Mouse (Mus musculus) liver, adult 2 months (tissue): ENCODE data around the gene A930018P22Rik.

Experiments
- CTCF ChIP-seq: fragments of 200-500 bp; IDR thresholded peaks from 2 replicates; pipeline ENCODE4 v1.5.1; 2011; ENCODE audit warnings: low read depth, low read length, control low read depth
- POLR2A ChIP-seq: fragments of 200-500 bp; IDR thresholded peaks from 2 replicates; pipeline ENCODE4 v1.6.1; 2011; ENCODE audit warnings: low read length, control low read depth; ENCODE audit not compliant: insufficient read depth; ENCODE audit errors: extremely low read depth

GRCm38 (mm10) chr2:104168186-104168896 is 45.8 kb downstream of the A930018P22Rik start:
- no peak for TF ChIP-seq CTCF
- no peak for TF ChIP-seq POLR2A
